Mouse (Mus musculus): Measurements from ENCODE around the gene Clint1. TPM values are rescaled to one million over a fixed set of nuclear protein-coding genes. Genes with fewer than 3 reads are reported as not detected.
A peak's percentile ranks its signal among the peaks of the same experiment; 100 is the strongest.

Clint1 gene
- polyA plus RNA-seq, 1 experiment = 25.6 TPM

DNA sequence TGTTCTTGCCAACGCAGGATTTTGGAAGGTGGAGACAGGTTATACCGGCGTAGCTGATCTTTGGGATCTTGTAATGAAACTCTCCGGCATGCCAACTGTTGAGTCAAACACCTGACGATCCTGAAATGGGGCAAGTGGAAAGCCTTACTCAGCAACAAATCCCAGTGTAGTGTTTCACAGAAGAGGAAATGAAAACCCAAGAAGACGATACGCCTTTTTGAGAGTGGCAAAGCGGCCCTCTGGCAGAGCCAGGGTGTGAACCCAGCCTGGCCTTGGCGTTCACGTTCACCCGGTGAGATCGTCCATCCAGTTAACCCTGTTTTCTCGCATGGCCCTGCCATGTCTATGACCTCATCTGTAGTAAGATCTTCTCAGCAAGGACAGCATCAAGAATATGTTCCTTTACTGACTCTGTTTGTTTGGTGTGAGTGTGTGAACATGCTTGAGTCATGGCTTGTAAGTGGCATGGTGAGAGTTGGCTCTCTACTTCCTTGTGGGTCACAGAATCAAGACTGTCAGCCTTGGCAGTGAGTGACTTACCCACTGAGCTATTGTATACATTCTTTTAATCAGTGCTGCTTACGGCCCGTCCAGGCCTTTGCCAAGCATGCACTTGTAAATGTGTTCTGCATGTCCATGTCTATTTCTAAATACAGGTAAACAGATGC is 20.2 kb upstream of the Clint1 start:
- Histone ChIP-seq H3K27ac (ENCODE audit: control insufficient read depth, insufficient read depth, low read depth, low read length, poor library complexity) (no peak overlapping the region), H3K4me1 (ENCODE audit: control insufficient read depth, insufficient read depth, low read length) (peaks cover 1% of the 10 kb centered on the region), H3K4me3 (replicated peaks; ENCODE audit: control insufficient read depth, low read depth, low read length) (no peak overlapping the region)
- no peak for TF ChIP-seq POLR2A (IDR thresholded peaks at IDR 0.05; ENCODE audit: borderline replicate concordance, control insufficient read depth, low read depth, low read length)
- TF ChIP-seq CTCF (IDR thresholded peaks at IDR 0.05; ENCODE audit: control insufficient read depth, insufficient read depth, low read length) = no peak
- 85% methylated on average over 15 of the region's 15 CpGs for WGBS

DNA sequence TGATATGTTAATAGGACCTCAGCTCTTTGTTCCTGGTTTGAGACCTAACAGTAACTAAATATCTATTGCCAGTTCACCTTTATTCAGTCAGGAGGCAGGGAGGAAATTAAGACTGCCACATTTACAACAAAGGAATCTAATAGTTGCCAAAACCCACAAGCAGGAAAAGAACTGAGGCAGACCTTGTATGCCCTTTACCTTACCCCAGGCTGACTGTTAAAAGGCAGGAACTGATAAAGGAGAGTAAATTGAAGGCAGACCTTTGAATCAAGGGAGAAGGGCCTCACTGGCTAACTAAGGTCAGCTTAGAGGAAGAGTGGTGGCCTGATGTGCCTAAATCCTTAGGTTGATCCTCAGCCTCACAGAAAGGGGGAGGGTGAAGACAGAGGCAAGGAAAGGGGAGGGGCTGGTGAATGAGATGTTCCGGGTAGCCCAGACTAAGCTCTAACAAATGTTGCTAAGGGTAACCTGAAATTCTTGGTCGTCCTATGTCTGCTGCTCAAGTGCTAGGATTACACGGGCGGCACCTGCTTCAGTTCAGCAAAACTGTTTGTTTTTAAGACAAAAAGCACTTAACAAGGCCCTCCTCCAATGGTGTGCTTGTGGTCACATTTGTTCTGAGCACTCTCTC is 16.1 kb upstream of the Clint1 start:
- Histone ChIP-seq H3K4me1 (ENCODE audit: control insufficient read depth, insufficient read depth, low read length) (peaks cover 1% of the 10 kb centered on the region), H3K4me3 (replicated peaks; ENCODE audit: control insufficient read depth, low read depth, low read length) (no peak overlapping the region), H3K27ac (ENCODE audit: control insufficient read depth, insufficient read depth, low read depth, low read length, poor library complexity) (no peak overlapping the region)
- WGBS = 73% methylated on average over 4 of the region's 4 CpGs
- TF ChIP-seq POLR2A (IDR thresholded peaks at IDR 0.05; ENCODE audit: borderline replicate concordance, control insufficient read depth, low read depth, low read length) (no peak), CTCF (IDR thresholded peaks at IDR 0.05; ENCODE audit: control insufficient read depth, insufficient read depth, low read length) (no peak)

DNA sequence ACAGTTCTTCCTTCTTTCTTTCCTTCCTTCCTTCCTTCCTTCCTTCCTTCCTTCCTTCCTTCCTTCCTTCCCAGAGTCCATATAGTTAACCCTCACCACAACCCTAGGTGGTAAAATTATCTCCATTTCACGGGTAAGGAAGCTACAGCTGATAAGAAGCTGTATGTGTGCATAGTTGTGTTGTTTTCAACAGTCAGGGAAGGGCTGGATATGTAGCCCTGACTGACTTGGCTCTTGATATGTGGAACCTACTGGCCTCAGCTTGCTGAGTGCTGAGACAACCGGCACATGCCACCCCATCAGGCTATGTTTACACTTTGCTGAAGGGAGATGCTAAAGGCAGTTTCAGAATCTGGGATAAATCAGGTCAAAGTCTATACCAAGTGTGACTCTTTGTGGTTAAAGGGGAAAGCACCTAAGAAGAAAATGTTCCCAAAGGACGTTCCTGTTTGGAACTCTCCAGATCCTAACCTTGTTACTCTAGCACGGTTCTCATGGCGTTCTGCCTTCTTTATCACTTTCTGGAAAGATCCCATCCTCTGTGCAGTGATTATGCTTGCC is 14.5 kb upstream of the Clint1 start:
- H3K4me3 ChIP-seq (replicated peaks; ENCODE audit: control insufficient read depth, low read depth, low read length) = no peak overlapping the region
- H3K27ac ChIP-seq (ENCODE audit: control insufficient read depth, insufficient read depth, low read depth, low read length, poor library complexity) = no peak overlapping the region
- TF ChIP-seq POLR2A (IDR thresholded peaks at IDR 0.05; ENCODE audit: borderline replicate concordance, control insufficient read depth, low read depth, low read length) = no peak
- TF ChIP-seq CTCF (IDR thresholded peaks at IDR 0.05; ENCODE audit: control insufficient read depth, insufficient read depth, low read length) = no peak
- H3K4me1 ChIP-seq (ENCODE audit: control insufficient read depth, insufficient read depth, low read length) = no peaks in the 10 kb centered on the region
- 70% methylated on average over 5 of the region's 5 CpGs for WGBS

DNA sequence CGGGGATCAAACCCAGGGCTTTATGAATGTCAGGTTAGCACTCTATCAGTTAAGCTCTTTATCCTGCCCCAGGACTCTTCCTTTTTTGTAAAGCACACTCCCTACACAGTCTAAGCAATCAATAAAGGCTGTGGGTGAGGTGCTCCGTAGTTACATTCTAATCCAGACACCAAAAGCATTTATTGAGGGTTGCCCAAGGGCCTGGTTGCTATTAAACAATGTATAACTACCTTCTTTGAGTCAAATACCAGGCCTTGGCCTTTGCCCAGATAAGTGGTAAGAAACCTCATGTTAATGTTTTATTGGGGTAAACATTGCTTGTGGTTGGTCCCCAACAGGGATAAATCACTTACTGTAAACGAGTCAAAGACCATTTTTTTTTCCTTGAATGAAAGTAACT is 13.4 kb upstream of the Clint1 start:
- TF ChIP-seq POLR2A (IDR thresholded peaks at IDR 0.05; ENCODE audit: borderline replicate concordance, control insufficient read depth, low read depth, low read length) (no peak), CTCF (IDR thresholded peaks at IDR 0.05; ENCODE audit: control insufficient read depth, insufficient read depth, low read length) (no peak)
- Histone ChIP-seq H3K4me3 (replicated peaks; ENCODE audit: control insufficient read depth, low read depth, low read length) (no peak overlapping the region), H3K4me1 (ENCODE audit: control insufficient read depth, insufficient read depth, low read length) (no peaks in the 10 kb centered on the region), H3K27ac (ENCODE audit: control insufficient read depth, insufficient read depth, low read depth, low read length, poor library complexity) (no peak overlapping the region)
- 71% methylated on average over 3 of the region's 3 CpGs for WGBS

DNA sequence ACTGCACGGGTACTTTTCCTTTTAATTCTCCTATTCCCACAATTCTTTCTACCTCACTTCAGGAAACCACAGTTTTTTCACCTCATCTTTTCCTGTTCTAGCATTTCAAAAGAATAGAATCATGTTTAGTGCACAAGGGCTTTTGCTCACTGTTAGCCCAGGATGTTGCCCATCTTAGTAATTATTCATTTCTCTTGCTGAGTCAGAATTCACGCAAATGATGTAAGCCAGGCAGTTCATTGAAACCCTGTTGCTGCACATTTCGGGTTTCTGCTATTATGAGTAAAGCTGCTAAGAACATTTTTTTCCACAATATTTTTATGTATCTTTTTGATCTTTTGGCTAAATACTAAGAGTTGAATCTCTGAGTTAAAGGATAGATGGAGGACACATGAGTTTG is 11.5 kb upstream of the Clint1 start:
- H3K4me1 ChIP-seq (ENCODE audit: control insufficient read depth, insufficient read depth, low read length) = no peaks in the 10 kb centered on the region
- no peak overlapping the region for H3K27ac ChIP-seq (ENCODE audit: control insufficient read depth, insufficient read depth, low read depth, low read length, poor library complexity)
- H3K4me3 ChIP-seq (replicated peaks; ENCODE audit: control insufficient read depth, low read depth, low read length) = no peak overlapping the region
- TF ChIP-seq POLR2A (IDR thresholded peaks at IDR 0.05; ENCODE audit: borderline replicate concordance, control insufficient read depth, low read depth, low read length) = no peak
- no peak for TF ChIP-seq CTCF (IDR thresholded peaks at IDR 0.05; ENCODE audit: control insufficient read depth, insufficient read depth, low read length)
- WGBS = 66% methylated on average over 3 of the region's 3 CpGs

DNA sequence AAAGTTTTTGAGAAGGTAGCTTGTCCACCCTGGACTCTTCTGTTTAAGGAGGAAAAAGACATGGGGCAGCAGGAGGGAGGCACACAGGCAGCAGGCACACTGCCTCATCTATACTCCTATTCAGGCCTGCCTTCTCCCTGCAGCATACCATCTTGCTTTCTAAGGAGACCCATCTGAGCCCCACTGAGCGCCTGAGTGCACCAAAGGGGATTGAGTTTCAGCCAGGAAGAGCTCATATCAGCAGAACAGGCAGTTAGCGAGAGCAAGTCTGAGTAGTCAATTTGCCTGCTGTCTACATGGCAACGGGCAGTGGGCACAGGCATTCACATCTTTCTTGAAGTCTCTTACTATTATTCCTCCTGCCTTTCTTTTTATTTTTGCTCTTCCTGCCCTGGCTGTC is 5.8 kb upstream of the Clint1 start:
- TF ChIP-seq CTCF (IDR thresholded peaks at IDR 0.05; ENCODE audit: control insufficient read depth, insufficient read depth, low read length) = no peak
- TF ChIP-seq POLR2A (IDR thresholded peaks at IDR 0.05; ENCODE audit: borderline replicate concordance, control insufficient read depth, low read depth, low read length) = no peak
- peaks cover 3% of the 10 kb centered on the region; the same call in 1 of the 2 replicates for H3K4me1 ChIP-seq (ENCODE audit: control insufficient read depth, insufficient read depth, low read length)
- H3K27ac ChIP-seq (ENCODE audit: control insufficient read depth, insufficient read depth, low read depth, low read length, poor library complexity) = no peak overlapping the region
- WGBS = 66% methylated on average over 3 of the region's 3 CpGs
- no peak overlapping the region for H3K4me3 ChIP-seq (replicated peaks; ENCODE audit: control insufficient read depth, low read depth, low read length)

DNA sequence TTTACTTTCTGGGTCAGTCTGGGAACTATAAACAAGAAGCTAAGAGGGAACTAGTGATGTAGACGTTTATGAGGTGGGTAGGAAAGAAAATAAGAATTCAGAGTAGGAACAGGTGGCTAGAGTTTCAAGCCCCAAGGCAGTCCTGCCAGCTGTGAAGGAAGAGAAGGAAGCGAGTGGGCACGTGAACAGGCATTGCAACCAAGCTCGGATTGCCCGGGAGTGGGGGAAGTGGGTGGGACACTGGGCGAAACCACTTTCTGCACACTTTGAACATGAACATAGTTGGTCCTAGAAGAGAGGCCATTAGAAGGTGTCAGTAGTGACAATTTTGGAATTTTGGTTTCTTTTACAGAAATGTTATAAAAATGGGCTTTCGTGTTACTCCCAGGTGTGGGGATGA is 4.3 kb upstream of the Clint1 start:
- WGBS = 16% methylated on average over 7 of the region's 7 CpGs
- Histone ChIP-seq H3K4me3 (replicated peaks; ENCODE audit: control insufficient read depth, low read depth, low read length) (no peak overlapping the region), H3K4me1 (ENCODE audit: control insufficient read depth, insufficient read depth, low read length) (peaks cover 3% of the 10 kb centered on the region; the same call in 1 of the 2 replicates), H3K27ac (ENCODE audit: control insufficient read depth, insufficient read depth, low read depth, low read length, poor library complexity) (peak overlapping the region; percentile 13; the same call in 1 of the 2 replicates)
- no peak for TF ChIP-seq POLR2A (IDR thresholded peaks at IDR 0.05; ENCODE audit: borderline replicate concordance, control insufficient read depth, low read depth, low read length)
- no peak for TF ChIP-seq CTCF (IDR thresholded peaks at IDR 0.05; ENCODE audit: control insufficient read depth, insufficient read depth, low read length)

DNA sequence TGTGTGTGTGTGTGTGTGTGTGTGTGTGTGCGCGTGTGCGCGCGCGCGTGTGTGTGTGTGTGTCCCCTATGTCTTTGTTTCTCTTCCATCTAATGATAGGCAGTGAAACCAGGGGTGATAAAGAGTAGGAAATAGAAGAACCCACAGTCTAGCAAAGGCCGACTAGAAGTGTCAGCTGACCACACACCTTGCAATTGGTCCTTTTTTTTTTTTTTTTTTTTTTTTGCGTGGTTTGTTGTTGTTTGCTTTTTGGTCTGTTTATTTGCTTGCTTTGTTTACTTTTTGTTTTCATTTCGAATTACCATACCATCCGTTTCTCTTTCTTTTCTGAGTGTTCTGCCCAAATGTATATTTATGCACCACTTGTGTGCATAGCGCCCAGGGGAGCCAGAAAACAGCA is 3.6 kb upstream of the Clint1 start:
- Histone ChIP-seq H3K4me1 (ENCODE audit: control insufficient read depth, insufficient read depth, low read length) (peaks cover 3% of the 10 kb centered on the region; the same call in 1 of the 2 replicates), H3K27ac (ENCODE audit: control insufficient read depth, insufficient read depth, low read depth, low read length, poor library complexity) (peak overlapping the region; percentile 76), H3K4me3 (replicated peaks; ENCODE audit: control insufficient read depth, low read depth, low read length) (no peak overlapping the region)
- TF ChIP-seq CTCF (IDR thresholded peaks at IDR 0.05; ENCODE audit: control insufficient read depth, insufficient read depth, low read length) = no peak
- no peak for TF ChIP-seq POLR2A (IDR thresholded peaks at IDR 0.05; ENCODE audit: borderline replicate concordance, control insufficient read depth, low read depth, low read length)
- WGBS = 76% methylated on average over 12 of the region's 12 CpGs

Data from bone marrow, adult 2 months (tissue).